Mouse (Mus musculus) lung, embryonic 14.5 days (tissue): ENCODE results near the gene Tenm3. TPM values are rescaled to one million over a fixed set of nuclear protein-coding genes. Genes with fewer than 3 reads are reported as not detected.

Source experiments
- ATAC-seq: fragments of 200-750 bp; cut with Nextera tagmentation; 2 replicates; pipeline ENCODE4 v1.8.0; 2017; ENCODE audit warnings: mild to moderate bottlenecking, moderate TSS enrichment, moderate library complexity; ENCODE audit not compliant: insufficient read depth
- DNase-seq: peaks from one replicate; pipeline ENCODE4 v3.0.0-alpha.2; 2015
- H3K27ac ChIP-seq: fragments of 300-500 bp; sonication (generic); 2 replicates; pipeline ENCODE4 v1.5.1; 2014; ENCODE audit warnings: low read depth, mild to moderate bottlenecking, moderate library complexity
- H3K27me3 ChIP-seq: fragments of 300-500 bp; sonication (generic); 2 replicates; pipeline ENCODE4 v1.6.1; 2014; ENCODE audit warnings: low read length, control low read depth; ENCODE audit not compliant: insufficient read depth
- H3K36me3 ChIP-seq: fragments of 300-500 bp; sonication (generic); 2 replicates; pipeline ENCODE4 v1.6.1; 2014; ENCODE audit warnings: control low read depth; ENCODE audit not compliant: insufficient read depth
- H3K4me1 ChIP-seq: fragments of 300-500 bp; sonication (generic); 2 replicates; pipeline ENCODE4 v1.6.1; 2014; ENCODE audit warnings: antibody characterized with exemption, control low read depth; ENCODE audit not compliant: insufficient read depth
- H3K4me2 ChIP-seq: fragments of 300-500 bp; sonication (generic); 2 replicates; pipeline ENCODE4 v1.6.1; 2014; ENCODE audit warnings: mild to moderate bottlenecking
- H3K4me3 ChIP-seq: fragments of 300-500 bp; sonication (generic); 2 replicates; pipeline ENCODE4 v1.5.1; 2014; ENCODE audit warnings: low read depth, low read length
- H3K9ac ChIP-seq: fragments of 300-500 bp; sonication (generic); 2 replicates; pipeline ENCODE4 v1.6.1; 2014
- H3K9me3 ChIP-seq: fragments of 300-500 bp; sonication (generic); 2 replicates; pipeline ENCODE4 v1.6.1; 2016; ENCODE audit warnings: low read depth, low read length, control low read depth
- CTCF ChIP-seq: IDR thresholded peaks from 2 replicates; pipeline ENCODE4 v1.5.1; 2016; ENCODE audit warnings: antibody characterized with exemption, low read depth
- WGBS: fragments of 180-500 bp; shearing (Covaris S2); extraction: QIAGEN DNeasy Blood & Tissue Kit; methylation state at CpG from one replicate; pipeline ENCODE4 v1.1.7; 2014; 5-methylcytosine and 5-hydroxymethylcytosine counted together
- polyA plus RNA-seq: library from polyadenylated mRNA; unstranded; fragments of >200 nt; fragmentation: Nextera tagmentation; extraction: Ambion mirVana; gene quantifications from 2 replicates; pipeline ENCODE4 v1.2.1, GENCODE M21; 2014

Tenm3 gene
- polyA plus RNA-seq, 1 experiment from 2014 or later: 9.8 TPM

- H3K4me3 ChIP-seq: no peak overlapping the region
- H3K4me2 ChIP-seq: no peak overlapping the region
- no peak for TF ChIP-seq CTCF
- no peaks in the 10 kb centered on the region for H3K27me3 ChIP-seq
- WGBS: 77% methylated on average over 6 of the region's 6 CpGs
- H3K27ac ChIP-seq: no peak overlapping the region
- ATAC-seq (no peak), DNase-seq (no peak)
- H3K9ac ChIP-seq: no peak overlapping the region
- no peaks in the 10 kb centered on the region for H3K9me3 ChIP-seq
- no peaks in the 10 kb centered on the region for H3K4me1 ChIP-seq
- H3K36me3 ChIP-seq: no peaks in the 10 kb centered on the region
Observed at GRCm38 (mm10) chr8:48376774-48377173, 467.0 kb downstream of the Tenm3 start.

GRCm38 (mm10) chr8:48375183-48375582, 468.6 kb downstream of the Tenm3 start:
- TF ChIP-seq CTCF: no peak
- no peak for ATAC-seq
- WGBS: 83% methylated on average over 5 of the region's 5 CpGs

GRCm38 (mm10) chr8:48373404-48373803, 470.3 kb downstream of the Tenm3 start:
- no peak overlapping the region for H3K27ac ChIP-seq
- H3K4me1 ChIP-seq: no peaks in the 10 kb centered on the region
- H3K4me2 ChIP-seq: no peak overlapping the region
- H3K36me3 ChIP-seq: no peaks in the 10 kb centered on the region
- H3K9me3 ChIP-seq: no peaks in the 10 kb centered on the region
- no peak overlapping the region for H3K9ac ChIP-seq
- 86% methylated on average over 11 of the region's 11 CpGs for WGBS
- ATAC-seq (no peak), DNase-seq (no peak)
- no peak for TF ChIP-seq CTCF
- H3K4me3 ChIP-seq: no peak overlapping the region
- no peaks in the 10 kb centered on the region for H3K27me3 ChIP-seq

More at GRCm38 (mm10) chr8:48375183-48375582, 468.6 kb downstream of the Tenm3 start:
- Histone ChIP-seq H3K9ac (no peak overlapping the region), H3K36me3 (no peaks in the 10 kb centered on the region), H3K27ac (no peak overlapping the region), H3K4me3 (no peak overlapping the region), H3K4me1 (no peaks in the 10 kb centered on the region), H3K9me3 (no peaks in the 10 kb centered on the region), H3K4me2 (no peak overlapping the region), H3K27me3 (no peaks in the 10 kb centered on the region)
- no peak for DNase-seq

GRCm38 (mm10) chr8:48367164-48367563, 476.6 kb downstream of the Tenm3 start:
- ATAC-seq (no peak), DNase-seq (no peak)
- Histone ChIP-seq H3K27me3 (no peaks in the 10 kb centered on the region), H3K4me3 (no peak overlapping the region), H3K9me3 (no peaks in the 10 kb centered on the region), H3K27ac (no peak overlapping the region), H3K36me3 (no peaks in the 10 kb centered on the region), H3K4me2 (no peak overlapping the region), H3K9ac (no peak overlapping the region), H3K4me1 (no peaks in the 10 kb centered on the region)
- TF ChIP-seq CTCF: no peak
- WGBS: 83% methylated on average over 10 of the region's 10 CpGs

- no peak for DNase-seq
- Histone ChIP-seq H3K9ac (no peak overlapping the region), H3K4me2 (no peak overlapping the region), H3K4me3 (no peak overlapping the region), H3K36me3 (no peaks in the 10 kb centered on the region), H3K27ac (no peak overlapping the region), H3K4me1 (no peaks in the 10 kb centered on the region), H3K9me3 (no peaks in the 10 kb centered on the region), H3K27me3 (no peaks in the 10 kb centered on the region)
- 72% methylated on average over 2 of the region's 2 CpGs for WGBS
- no peak for ATAC-seq
- TF ChIP-seq CTCF: no peak
Observed at GRCm38 (mm10) chr8:48356849-48357248, 486.9 kb downstream of the Tenm3 start.

GRCm38 (mm10) chr8:48353458-48353857, 490.3 kb downstream of the Tenm3 start:
- no peaks in the 10 kb centered on the region for H3K36me3 ChIP-seq
- DNase-seq: no peak
- no peak overlapping the region for H3K4me3 ChIP-seq
- no peak for TF ChIP-seq CTCF
- WGBS: 90% methylated on average over 6 of the region's 6 CpGs
- no peaks in the 10 kb centered on the region for H3K27me3 ChIP-seq
- no peaks in the 10 kb centered on the region for H3K9me3 ChIP-seq
- no peak for ATAC-seq
- H3K4me2 ChIP-seq: no peak overlapping the region
- H3K27ac ChIP-seq: no peak overlapping the region
- no peak overlapping the region for H3K9ac ChIP-seq
- no peaks in the 10 kb centered on the region for H3K4me1 ChIP-seq

- H3K4me1 ChIP-seq: no peaks in the 10 kb centered on the region
- H3K4me2 ChIP-seq: no peak overlapping the region
- ATAC-seq: no peak
- H3K4me3 ChIP-seq: no peak overlapping the region
- no peak overlapping the region for H3K27ac ChIP-seq
- no peak for DNase-seq
- no peak overlapping the region for H3K9ac ChIP-seq
- H3K36me3 ChIP-seq: no peaks in the 10 kb centered on the region
- TF ChIP-seq CTCF: no peak
- WGBS: 95% methylated on average over 5 of the region's 5 CpGs
- H3K27me3 ChIP-seq: no peaks in the 10 kb centered on the region
- no peaks in the 10 kb centered on the region for H3K9me3 ChIP-seq
Observed at GRCm38 (mm10) chr8:48348901-48349300, 494.9 kb downstream of the Tenm3 start.

- Histone ChIP-seq H3K4me2 (no peak overlapping the region), H3K4me1 (no peaks in the 10 kb centered on the region), H3K27me3 (no peaks in the 10 kb centered on the region), H3K4me3 (no peak overlapping the region), H3K27ac (no peak overlapping the region), H3K36me3 (no peaks in the 10 kb centered on the region), H3K9ac (no peak overlapping the region), H3K9me3 (no peaks in the 10 kb centered on the region)
- no peak for TF ChIP-seq CTCF
- DNase-seq (no peak), ATAC-seq (no peak)
- WGBS: 89% methylated on average over 4 of the region's 4 CpGs
Observed at GRCm38 (mm10) chr8:48348386-48348785, 495.4 kb downstream of the Tenm3 start.
